Mouse (Mus musculus) ovary, adult 18-20 months (tissue): Measurements from ENCODE around the gene Poll.

ENCODE experiments used
- DNase-seq: peaks from one replicate; pipeline ENCODE4 v3.0.0; 2022; ENCODE audit warnings: low spot score, mixed read lengths

Poll gene

GRCm38 (mm10) chr19:45535214-45535735 lies 25.1 kb downstream of the Poll start:
- DNase-seq, result no peak

- no peak for DNase-seq
Measured at GRCm38 (mm10) chr19:45533617-45534016, 26.7 kb downstream of the Poll start.

GRCm38 (mm10) chr19:45531554-45531953 lies 28.8 kb downstream of the Poll start:
- no peak for DNase-seq

GRCm38 (mm10) chr19:45530200-45530995 lies 29.9 kb downstream of the Poll start:
- no peak for DNase-seq

DNA sequence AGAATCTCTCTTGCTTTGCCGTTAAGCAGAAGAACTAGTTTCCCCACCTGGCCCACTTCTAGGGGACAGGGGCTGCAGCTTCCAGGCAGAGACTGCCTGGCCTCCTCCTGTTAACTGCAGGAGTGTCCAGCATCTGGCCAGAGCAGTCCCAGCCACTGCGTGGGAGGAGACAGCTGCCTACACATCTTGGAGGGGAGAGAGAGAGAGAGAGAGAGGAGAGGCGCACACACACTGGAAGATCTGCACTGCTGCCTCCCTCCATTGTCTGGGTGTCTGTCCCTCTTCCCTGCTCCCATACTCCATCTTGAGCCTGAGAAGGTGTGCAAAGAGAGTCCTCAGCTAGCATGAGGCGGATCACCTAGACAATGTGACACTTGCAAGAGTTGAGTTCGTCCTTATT lies 31.0 kb downstream of the Poll start:
- no peak for DNase-seq

- no peak for DNase-seq
Measured at GRCm38 (mm10) chr19:45527931-45528534, 32.3 kb downstream of the Poll start.

DNA sequence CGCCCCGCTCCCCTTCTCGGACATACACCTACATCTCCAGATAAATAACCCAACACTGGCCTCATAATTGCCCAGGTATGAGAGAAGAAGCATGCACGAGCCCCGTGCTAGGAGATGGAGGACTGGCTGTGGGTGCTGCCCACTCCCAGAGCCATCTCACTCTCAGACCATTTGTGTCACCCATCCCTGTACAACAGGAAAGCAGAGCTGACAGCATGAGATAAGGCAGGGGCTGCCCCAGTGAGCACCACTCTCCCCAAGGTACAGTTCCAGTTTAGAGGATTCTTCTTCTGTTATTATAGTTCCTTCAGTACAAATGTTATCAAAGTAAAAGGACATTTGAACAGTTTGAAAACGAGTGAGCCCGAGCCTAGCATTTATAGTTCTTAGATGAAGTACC lies 32.9 kb downstream of the Poll start:
- DNase-seq, result no peak

DNA sequence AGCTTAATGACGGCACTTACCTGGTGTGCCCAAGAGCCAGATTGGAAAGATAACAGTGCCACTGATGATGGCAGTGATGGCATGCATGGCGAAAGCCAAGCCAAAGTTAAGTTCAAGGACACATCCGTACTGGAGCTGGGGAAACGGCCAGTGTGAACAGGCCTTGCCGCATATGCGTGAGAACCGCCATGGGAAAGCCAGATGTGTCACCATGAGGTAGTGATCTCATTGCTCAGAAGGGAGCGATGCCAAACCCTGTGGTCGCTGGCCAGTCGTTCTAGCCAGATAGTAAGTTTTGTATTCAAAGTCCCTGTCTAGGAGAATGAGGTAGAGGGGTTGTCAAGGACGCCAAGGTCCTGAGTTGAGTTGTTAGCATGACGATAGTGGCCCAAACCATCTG lies 44.1 kb downstream of the Poll start:
- no peak for DNase-seq

GRCm38 (mm10) chr19:45515341-45515740 lies 45.0 kb downstream of the Poll start:
- no peak for DNase-seq

GRCm38 (mm10) chr19:45511406-45511805 lies 48.9 kb downstream of the Poll start:
- no peak for DNase-seq

- no peak for DNase-seq
Measured at GRCm38 (mm10) chr19:45510680-45511079, 49.7 kb downstream of the Poll start.

DNA sequence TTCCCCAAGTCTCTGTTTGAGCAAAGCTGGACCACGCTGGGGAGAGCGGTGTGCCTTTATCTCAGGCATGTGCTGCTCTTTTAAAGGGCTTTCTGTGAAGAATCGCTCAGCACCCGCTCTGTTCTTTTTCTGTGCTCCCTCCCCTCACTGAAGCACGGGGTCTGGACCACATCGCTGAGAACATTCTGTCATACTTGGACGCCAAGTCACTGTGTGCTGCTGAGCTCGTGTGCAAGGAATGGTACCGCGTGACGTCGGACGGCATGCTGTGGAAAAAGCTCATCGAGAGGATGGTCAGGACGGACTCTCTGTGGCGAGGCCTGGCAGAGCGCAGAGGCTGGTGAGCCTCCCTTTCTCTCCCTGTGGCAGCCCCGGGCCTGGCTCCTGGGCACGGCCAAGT lies 52.8 kb downstream of the Poll start:
- no peak for DNase-seq

DNA sequence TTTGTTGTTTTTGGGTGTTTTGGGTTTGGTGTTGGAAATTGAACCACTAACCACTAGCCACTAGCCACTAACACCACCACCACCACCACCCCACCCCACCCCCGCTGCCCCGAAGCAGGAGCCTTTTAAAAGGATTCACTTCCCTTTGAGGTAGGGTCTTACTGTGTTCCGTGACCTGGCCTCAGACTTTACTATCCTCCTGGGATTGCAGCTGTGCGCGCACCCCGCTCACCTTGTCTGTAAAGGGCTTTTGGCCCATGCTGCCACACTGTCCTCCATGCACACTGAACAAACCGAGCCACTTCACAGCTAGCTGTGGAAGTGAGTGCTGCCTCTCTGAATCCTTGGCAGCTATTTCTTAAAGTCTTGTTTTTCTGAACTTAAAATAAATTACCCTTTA lies 54.9 kb downstream of the Poll start:
- no peak for DNase-seq
